Mouse (Mus musculus) ES-E14 (cell line): ENCODE measurements around the gene Tram2. TPM values are rescaled to one million over a fixed set of nuclear protein-coding genes. Genes with fewer than 3 reads are reported as not detected.

Experiments
- DNase-seq: peaks from one replicate; pipeline ENCODE4 v3.0.0-alpha.2; 2013; ENCODE audit warnings: low read depth, low spot score
- H3K27ac ChIP-seq: 2 replicates; pipeline ENCODE4 v1.5.1; 2012; ENCODE audit warnings: low read depth, mild to moderate bottlenecking, low read length, moderate library complexity, mixed read lengths; ENCODE audit not compliant: poor library complexity, insufficient read depth, severe bottlenecking
- H3K36me3 ChIP-seq: 2 replicates; pipeline ENCODE4 v1.6.1; 2012; ENCODE audit warnings: mild to moderate bottlenecking, low read length, moderate library complexity, mixed read lengths; ENCODE audit not compliant: control insufficient read depth, poor library complexity, insufficient read depth, severe bottlenecking
- H3K4me1 ChIP-seq, 2 experiments: fragments of 150-350 bp in 1 of 2; sonication (generic) in 1 of 2; 2 replicates each; pipeline ENCODE4 v1.6.1; 2012; ENCODE audit warnings: low read length in 2 of 2, mild to moderate bottlenecking in 1 of 2, mixed read lengths in 1 of 2; ENCODE audit not compliant: control insufficient read depth in 2 of 2, insufficient read depth in 2 of 2, poor library complexity in 1 of 2
- H3K4me3 ChIP-seq, 2 experiments: fragments of 150-350 bp in 1 of 2; sonication (generic) in 1 of 2; 2 replicates each; pipeline ENCODE4 v1.5.1; 2012; ENCODE audit warnings: low read length in 2 of 2, low read depth in 1 of 2, mild to moderate bottlenecking in 1 of 2, mixed read lengths in 1 of 2; ENCODE audit not compliant: insufficient read depth in 1 of 2, poor library complexity in 1 of 2, severe bottlenecking in 1 of 2
- H3K9ac ChIP-seq: 2 replicates; pipeline ENCODE4 v1.6.1; 2012; ENCODE audit warnings: low read depth, mild to moderate bottlenecking, low read length, mixed read lengths; ENCODE audit not compliant: poor library complexity, insufficient read depth, severe bottlenecking
- H3K9me3 ChIP-seq: fragments of 150-350 bp; sonication (generic); 2 replicates; pipeline ENCODE4 v1.6.1; 2012; ENCODE audit warnings: low read depth, mild to moderate bottlenecking, low read length; ENCODE audit not compliant: control insufficient read depth, insufficient read depth
- CHD2 ChIP-seq: IDR thresholded peaks from 2 replicates; pipeline ENCODE4 v1.6.1; 2014; ENCODE audit warnings: mild to moderate bottlenecking, low read depth, low read length, inconsistent platforms
- HCFC1 ChIP-seq: IDR thresholded peaks from 2 replicates; pipeline ENCODE4 v1.6.1; 2012; ENCODE audit warnings: low read length, inconsistent platforms, borderline replicate concordance; ENCODE audit not compliant: insufficient read depth
- MAFK ChIP-seq: IDR thresholded peaks from 2 replicates; pipeline ENCODE4 v1.6.1; 2014; ENCODE audit warnings: mild to moderate bottlenecking, low read depth, low read length, inconsistent platforms; ENCODE audit not compliant: insufficient read depth
- ZC3H11A ChIP-seq: IDR thresholded peaks from 2 replicates; pipeline ENCODE4 v1.6.1; 2012; ENCODE audit warnings: low read depth, mild to moderate bottlenecking, inconsistent platforms, low read length, borderline replicate concordance
- ZNF384 ChIP-seq: IDR thresholded peaks from 2 replicates; pipeline ENCODE4 v1.6.1; 2012; ENCODE audit warnings: low read depth, low read length, inconsistent platforms
- in situ Hi-C, 2 experiments: fragments of 600-800 bp; cut with MboI; formaldehyde crosslinking; loops; one replicate each; pipeline ENCODE4 v1.15.1; 2025; ENCODE audit warnings: low sequenced_read_pairs in 2 of 2, inconsistent platforms in 1 of 2; ENCODE audit not compliant: unreplicated experiment in 2 of 2
- total RNA-seq: library from RNA; depleted of rRNA; stranded (reverse); fragments of 300-350 nt; gene quantifications from 2 replicates; pipeline ENCODE4 v1.2.3, GENCODE M21; 2012

Gene Tram2
- total RNA-seq, 1 experiment = 5.1 TPM

- H3K4me1 ChIP-seq = peaks cover 0 to 2% of the 10 kb centered on the region in 2 experiments; a peak in 1 of 4 replicates
- no peak overlapping the region for H3K4me3 ChIP-seq
- no peak overlapping the region for H3K9ac ChIP-seq
- no peak for DNase-seq
- no peaks in the 10 kb centered on the region for H3K36me3 ChIP-seq
- in situ Hi-C loops = no loop called here
- TF ChIP-seq HCFC1 (no peak), ZNF384 (no peak), CHD2 (no peak), MAFK (no peak), ZC3H11A (no peak)
- no peak overlapping the region for H3K27ac ChIP-seq
- H3K9me3 ChIP-seq = no peaks in the 10 kb centered on the region
Measured at GRCm38 (mm10) chr1:21049005-21049404, 30.0 kb downstream of the Tram2 start.

- Histone ChIP-seq H3K9me3 (no peaks in the 10 kb centered on the region), H3K9ac (no peak overlapping the region), H3K4me1 (peaks cover 0 to 2% of the 10 kb centered on the region in 2 experiments; a peak in 1 of 4 replicates), H3K36me3 (no peaks in the 10 kb centered on the region), H3K4me3 (no peak overlapping the region), H3K27ac (no peak overlapping the region)
- no peak for TF ChIP-seq HCFC1
- no peak for TF ChIP-seq ZNF384
- TF ChIP-seq ZC3H11A = no peak
- no peak for TF ChIP-seq MAFK
- TF ChIP-seq CHD2 = no peak
- DNase-seq = no peak
- in situ Hi-C loops = no loop called here
Measured at GRCm38 (mm10) chr1:21048402-21048801, 30.6 kb downstream of the Tram2 start.

- H3K9ac ChIP-seq = no peak overlapping the region
- no peak overlapping the region for H3K4me3 ChIP-seq
- H3K27ac ChIP-seq = no peak overlapping the region
- in situ Hi-C loops = no loop called here
- peaks cover 0 to 2% of the 10 kb centered on the region in 2 experiments; a peak in 1 of 4 replicates for H3K4me1 ChIP-seq
- no peak for DNase-seq
- TF ChIP-seq MAFK = no peak
- TF ChIP-seq HCFC1 = no peak
- no peak for TF ChIP-seq ZNF384
- no peak for TF ChIP-seq ZC3H11A
- no peak for TF ChIP-seq CHD2
- H3K36me3 ChIP-seq = no peaks in the 10 kb centered on the region
- no peaks in the 10 kb centered on the region for H3K9me3 ChIP-seq
Measured at GRCm38 (mm10) chr1:21042461-21042860, 36.6 kb downstream of the Tram2 start.

GRCm38 (mm10) chr1:21040610-21041326 is 38.3 kb downstream of the Tram2 start:
- DNase-seq = no peak
- Histone ChIP-seq H3K27ac (no peak overlapping the region), H3K9me3 (no peaks in the 10 kb centered on the region), H3K9ac (no peak overlapping the region), H3K36me3 (no peaks in the 10 kb centered on the region), H3K4me3 (no peak overlapping the region), H3K4me1 (peaks cover 0 to 2% of the 10 kb centered on the region in 2 experiments; a peak in 1 of 4 replicates)
- no peak for TF ChIP-seq MAFK
- TF ChIP-seq ZC3H11A = no peak
- no peak for TF ChIP-seq HCFC1
- no peak for TF ChIP-seq ZNF384
- in situ Hi-C loops = no loop called here
